Mouse (Mus musculus) kidney, adult 2 months (tissue): ENCODE measurements around the gene Ube2n. TPM values are rescaled to one million over a fixed set of nuclear protein-coding genes. Genes with fewer than 3 reads are reported as not detected.

Experiments
- DNase-seq: peaks from one replicate; pipeline ENCODE4 v3.0.0; 2021
- H3K27ac ChIP-seq: fragments of 200-500 bp; 2 replicates; pipeline ENCODE4 v1.5.1; 2012; ENCODE audit warnings: low read depth, low read length, control low read depth, inconsistent platforms; ENCODE audit not compliant: insufficient read depth
- H3K27me3 ChIP-seq: fragments of 200-500 bp; replicated peaks from 2 replicates; pipeline ENCODE4 v1.6.1; 2012; ENCODE audit warnings: mild to moderate bottlenecking, moderate library complexity, low read length, inconsistent platforms; ENCODE audit not compliant: control insufficient read depth, insufficient read depth
- H3K36me3 ChIP-seq: fragments of 200-500 bp; 2 replicates; pipeline ENCODE4 v1.6.1; 2012; ENCODE audit warnings: mild to moderate bottlenecking, moderate library complexity, low read length, inconsistent platforms; ENCODE audit not compliant: control insufficient read depth, insufficient read depth
- H3K4me1 ChIP-seq: fragments of 200-500 bp; 2 replicates; pipeline ENCODE4 v1.6.1; 2011; ENCODE audit warnings: low read length; ENCODE audit not compliant: control insufficient read depth, insufficient read depth
- H3K4me3 ChIP-seq: fragments of 200-500 bp; 2 replicates; pipeline ENCODE4 v1.5.1; 2011; ENCODE audit warnings: mild to moderate bottlenecking, low read depth, low read length, control low read depth; ENCODE audit not compliant: insufficient read depth
- CTCF ChIP-seq: fragments of 200-500 bp; conservative IDR thresholded peaks from 2 replicates; pipeline ENCODE4 v1.5.1; 2011; ENCODE audit warnings: low read depth, mild to moderate bottlenecking, control low read depth, low read length, moderate library complexity, mixed read lengths; ENCODE audit not compliant: insufficient read depth, insufficient read length
- POLR2A ChIP-seq: fragments of 200-500 bp; IDR thresholded peaks from one replicate; pipeline ENCODE4 v1.6.1; 2011; ENCODE audit warnings: low read depth, low read length, control low read depth
- WGBS: fragments of 180-500 bp; shearing (Covaris S2); methylation state at CpG from one replicate; pipeline ENCODE4 v1.1.7; 2018; 5-methylcytosine and 5-hydroxymethylcytosine counted together
- polyA plus RNA-seq: library from polyadenylated mRNA; depleted of rRNA; stranded (reverse); fragments of >200 nt; gene quantifications from 2 replicates; pipeline ENCODE4 v1.2.3, GENCODE M21; 2012

The Ube2n gene
- polyA plus RNA-seq, 1 experiment: 53.2 TPM

DNA sequence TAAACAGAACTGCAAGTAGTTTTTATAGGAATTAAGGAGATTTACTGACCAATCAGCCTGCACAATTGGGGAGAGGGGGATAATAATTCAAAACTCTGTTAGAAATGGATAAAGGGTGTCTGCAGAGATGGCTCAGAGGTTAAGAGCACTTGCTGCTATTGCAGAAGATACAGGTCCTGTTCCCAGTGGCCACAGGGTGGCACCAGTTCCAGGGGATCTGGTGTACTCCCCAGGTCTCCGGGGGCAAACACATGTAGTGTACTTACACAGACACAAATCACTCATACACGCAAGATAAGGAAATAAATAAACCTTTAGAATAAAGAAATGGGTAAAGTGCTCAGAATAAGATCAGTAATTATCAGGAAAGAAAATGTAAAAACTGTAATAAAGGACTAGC is 25.3 kb upstream of the Ube2n start:
- H3K4me3 ChIP-seq: no peak overlapping the region
- 37% methylated on average over 2 of the region's 2 CpGs for WGBS
- H3K36me3 ChIP-seq: peaks cover 10% of the 10 kb centered on the region
- H3K27me3 ChIP-seq: no peaks in the 10 kb centered on the region
- no peaks in the 10 kb centered on the region for H3K4me1 ChIP-seq
- TF ChIP-seq POLR2A (no peak), CTCF (peak; percentile 64)
- DNase-seq: peak; percentile 46
- H3K27ac ChIP-seq: no peak overlapping the region

DNA sequence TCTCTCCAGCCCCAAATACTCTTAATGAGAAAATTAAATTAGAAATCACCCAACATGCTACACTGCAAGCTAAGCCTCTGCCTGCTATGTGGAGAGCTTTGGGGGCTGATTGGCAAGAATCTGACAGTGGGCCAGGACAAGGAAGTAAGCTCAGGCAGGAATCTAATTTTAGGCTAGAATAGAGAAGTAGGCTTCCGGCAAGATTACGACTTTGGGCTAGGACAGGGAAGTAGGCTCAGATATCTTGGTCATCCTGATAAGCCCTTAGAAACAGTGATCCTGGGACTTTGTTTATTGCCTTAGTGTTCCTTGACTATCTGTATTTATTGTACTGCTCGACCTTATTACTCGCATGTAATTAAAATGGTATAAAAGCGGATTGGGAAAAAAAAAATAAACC is 20.7 kb upstream of the Ube2n start:
- H3K27ac ChIP-seq: no peak overlapping the region
- no peaks in the 10 kb centered on the region for H3K4me1 ChIP-seq
- no peaks in the 10 kb centered on the region for H3K27me3 ChIP-seq
- H3K36me3 ChIP-seq: peaks cover 18% of the 10 kb centered on the region
- TF ChIP-seq POLR2A: no peak
- TF ChIP-seq CTCF: no peak
- 94% methylated on average over 5 of the region's 5 CpGs for WGBS
- DNase-seq: no peak
- H3K4me3 ChIP-seq: no peak overlapping the region

DNA sequence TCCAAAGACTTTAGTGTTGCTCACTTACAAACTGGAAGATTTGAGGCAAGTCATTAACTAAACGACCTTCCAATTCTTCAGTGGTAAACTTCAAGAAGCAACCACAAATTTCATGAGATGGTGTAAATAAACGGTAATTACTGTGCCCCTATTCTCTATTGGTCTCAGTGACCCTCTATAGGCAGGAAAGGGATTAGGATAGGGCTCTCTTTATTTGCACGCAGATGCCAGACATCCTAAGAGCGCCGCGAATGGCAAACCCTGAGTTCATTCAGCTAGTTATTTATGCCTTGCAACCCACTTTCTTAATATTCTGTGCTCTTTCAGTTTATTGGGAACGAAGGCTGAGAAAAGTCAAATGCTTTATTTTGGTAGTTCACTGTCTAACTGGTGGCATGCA is 13.9 kb upstream of the Ube2n start:
- Histone ChIP-seq H3K36me3 (peaks cover 1% of the 10 kb centered on the region; the same call in 1 of the 2 replicates), H3K4me1 (peaks cover 5% of the 10 kb centered on the region; the same call in 1 of the 2 replicates), H3K27me3 (no peaks in the 10 kb centered on the region), H3K27ac (peak overlapping the region; percentile 98), H3K4me3 (peak overlapping the region; percentile 98)
- no peak for DNase-seq
- WGBS: under 1% methylated on average over 7 of the region's 7 CpGs
- no peak for TF ChIP-seq POLR2A
- no peak for TF ChIP-seq CTCF

DNA sequence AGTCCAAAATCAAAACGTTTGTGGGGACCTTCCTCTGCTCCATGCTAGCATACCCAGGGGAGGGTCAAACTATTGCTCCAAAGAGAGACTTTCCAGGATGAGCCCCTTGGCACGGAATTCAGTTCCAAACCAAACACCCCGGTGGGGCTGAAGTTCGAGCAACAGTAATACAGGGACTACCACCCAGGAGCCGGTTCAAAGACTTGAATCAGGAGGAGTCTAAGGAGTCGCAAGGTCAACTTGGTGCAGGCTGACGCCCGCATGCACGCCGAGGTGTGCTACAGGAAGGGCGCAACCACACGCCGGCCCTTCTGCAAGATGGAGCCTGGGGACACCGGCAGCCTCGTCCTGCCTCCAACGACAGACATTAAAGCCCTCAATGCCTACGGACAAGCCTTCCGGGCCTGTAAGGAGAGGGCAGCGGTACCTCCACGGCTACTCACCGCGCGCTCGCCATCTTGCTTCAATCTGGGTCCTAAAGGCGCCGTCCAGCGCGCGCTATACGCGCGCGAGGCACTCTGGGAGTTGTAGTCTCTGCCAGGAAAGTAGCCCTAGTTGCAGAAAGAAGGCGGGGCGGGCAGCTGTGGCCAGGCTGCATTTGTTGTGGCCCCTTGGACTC is 13.4 kb upstream of the Ube2n start, which contains the start of gene Mrpl42:
Gene Mrpl42 (minus strand): TSS at position 478 of the 619 bp plus-strand sequence.
- Histone ChIP-seq H3K27ac (peak within 1 kb of the TSS; percentile 98), H3K36me3 (peaks cover 1% of the 10 kb centered on the region; the same call in 1 of the 2 replicates), H3K4me1 (peaks cover 5% of the 10 kb centered on the region; the same call in 1 of the 2 replicates), H3K27me3 (no peaks in the 10 kb centered on the region), H3K4me3 (peak within 1 kb of the TSS; percentile 98)
- under 1% methylated on average over 35 of the region's 35 CpGs for WGBS
- TF ChIP-seq POLR2A: peak; percentile 74
- no peak for TF ChIP-seq CTCF
- DNase-seq: peak; percentile 94

DNA sequence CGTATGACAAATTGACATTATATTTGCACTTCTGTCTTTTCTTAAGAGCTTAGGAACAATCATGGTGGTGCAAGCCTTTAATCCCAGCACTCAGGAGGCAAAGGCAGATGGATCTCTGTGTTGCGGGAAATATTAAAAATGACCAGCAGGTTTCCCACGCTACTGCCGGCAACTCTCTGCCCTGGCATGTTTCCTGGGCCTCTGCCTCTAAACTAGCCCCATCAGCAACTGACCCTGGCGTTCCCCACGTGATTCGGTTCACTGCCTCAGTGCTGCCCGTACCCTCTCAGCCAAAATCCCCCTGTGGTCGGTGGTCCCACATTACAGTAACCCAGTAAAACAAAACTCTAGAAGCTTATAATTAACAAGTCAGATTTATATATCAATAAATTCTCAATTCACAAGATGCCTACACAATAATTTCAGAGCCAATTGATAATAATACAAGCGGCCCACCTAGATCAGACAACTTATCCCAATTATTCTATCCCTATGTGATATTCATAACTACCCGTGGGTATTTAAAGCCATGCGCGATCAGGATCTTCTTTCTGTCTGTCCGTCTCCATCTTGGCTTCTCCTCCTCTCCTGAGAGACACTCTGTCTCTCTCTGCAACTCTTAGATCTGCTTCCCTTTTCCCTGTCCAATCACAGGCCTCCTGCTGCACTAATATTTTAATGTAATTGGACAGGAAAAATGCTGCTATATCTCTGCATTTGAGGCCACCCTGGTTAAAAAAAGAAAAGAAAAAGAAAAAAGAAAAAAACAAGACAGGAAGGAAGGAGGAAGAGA is 11.3 kb upstream of the Ube2n start:
- no peak for TF ChIP-seq POLR2A
- no peak for TF ChIP-seq CTCF
- Histone ChIP-seq H3K4me3 (no peak overlapping the region), H3K27ac (no peak overlapping the region), H3K4me1 (peaks cover 5% of the 10 kb centered on the region; the same call in 1 of the 2 replicates), H3K27me3 (no peaks in the 10 kb centered on the region), H3K36me3 (no peaks in the 10 kb centered on the region)
- DNase-seq: no peak
- WGBS: 65% methylated on average over 14 of the region's 14 CpGs

DNA sequence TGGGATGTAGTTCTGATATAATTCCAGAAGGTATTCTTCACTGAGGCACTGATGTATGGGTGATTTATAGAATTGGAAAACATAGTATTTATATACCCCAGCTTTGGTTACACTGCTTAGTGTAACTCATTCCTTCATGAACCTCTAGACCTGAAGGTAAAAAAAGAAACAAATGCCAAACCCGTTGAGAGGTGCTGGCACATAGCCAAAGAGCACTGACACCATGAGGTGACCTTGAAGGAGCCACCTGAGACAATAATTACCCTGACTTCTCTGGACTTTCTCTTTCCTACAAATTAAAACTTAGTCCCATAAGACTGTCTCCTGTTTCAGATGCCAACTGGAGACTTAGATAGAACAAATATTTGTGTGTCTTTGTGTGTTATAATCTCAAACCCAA is 10.6 kb upstream of the Ube2n start:
- Histone ChIP-seq H3K4me1 (peaks cover 5% of the 10 kb centered on the region; the same call in 1 of the 2 replicates), H3K36me3 (no peaks in the 10 kb centered on the region), H3K27me3 (no peaks in the 10 kb centered on the region), H3K4me3 (no peak overlapping the region), H3K27ac (no peak overlapping the region)
- peak; percentile 62 for DNase-seq
- TF ChIP-seq POLR2A (no peak), CTCF (no peak)
- WGBS: 7% methylated on average over 1 of the region's 1 CpGs

DNA sequence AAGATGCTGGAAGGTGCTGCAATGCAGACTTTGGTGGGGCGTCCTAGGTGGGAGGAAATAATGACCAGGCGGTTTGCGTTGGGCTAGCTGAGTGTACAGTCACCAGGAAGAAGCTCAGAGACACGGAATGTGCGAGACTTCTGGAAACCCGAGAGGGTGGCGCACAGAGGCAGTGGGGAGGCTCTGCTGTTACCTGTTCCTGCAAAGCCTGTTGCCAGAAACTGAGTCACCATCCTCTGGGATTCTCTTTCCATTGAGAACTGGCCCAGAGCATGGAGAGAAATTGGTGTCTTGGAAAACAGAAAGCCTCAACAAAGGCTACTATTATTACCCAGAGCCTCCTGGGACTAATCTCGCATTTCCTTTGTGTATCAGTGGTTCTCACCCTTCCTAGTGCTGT is 6.8 kb upstream of the Ube2n start:
- no peak for TF ChIP-seq POLR2A
- no peak for TF ChIP-seq CTCF
- no peak overlapping the region for H3K27ac ChIP-seq
- WGBS: 85% methylated on average over 8 of the region's 8 CpGs
- no peaks in the 10 kb centered on the region for H3K4me1 ChIP-seq
- DNase-seq: no peak
- H3K4me3 ChIP-seq: no peak overlapping the region
- no peaks in the 10 kb centered on the region for H3K36me3 ChIP-seq
- H3K27me3 ChIP-seq: no peaks in the 10 kb centered on the region
